Mouse (Mus musculus): ENCODE results near the gene Dlgap3. TPM values are rescaled to one million over a fixed set of nuclear protein-coding genes. Genes with fewer than 3 reads are reported as not detected.
A peak's percentile ranks its signal among the peaks of the same experiment; 100 is the strongest.

Gene Dlgap3
- polyA plus RNA-seq, 1 experiment from 2014 or later: 22.3 TPM

DNA sequence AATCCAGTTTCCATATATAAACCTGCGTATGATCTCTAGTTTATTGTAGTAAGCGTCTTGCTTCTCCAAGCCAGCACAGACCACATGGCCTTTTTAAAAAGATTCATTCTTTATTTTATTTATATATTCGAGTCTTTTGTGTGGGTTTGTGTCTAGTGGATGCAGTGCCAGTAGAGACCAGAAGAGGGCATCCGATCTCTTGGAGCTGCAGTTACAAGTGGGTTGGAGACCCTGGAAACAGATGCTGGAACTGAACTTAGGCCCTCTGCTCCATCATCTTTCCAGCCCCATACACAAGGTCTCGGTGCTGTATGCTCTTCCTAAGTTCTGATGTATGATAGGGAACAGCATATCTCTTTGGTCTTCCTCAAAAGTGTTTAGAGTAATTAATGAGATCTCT lies 13.2 kb upstream of the Dlgap3 start:
- 58% methylated on average over 5 of the region's 5 CpGs for WGBS
- no peak for DNase-seq
- Histone ChIP-seq H3K27ac (replicated peaks; ENCODE audit: low read depth, low read length) (no peak overlapping the region), H3K27me3 (ENCODE audit: control insufficient read depth, insufficient read depth, low read length) (no peaks in the 10 kb centered on the region), H3K9ac (replicated peaks; ENCODE audit: low read length) (no peak overlapping the region), H3K4me1 (ENCODE audit: control insufficient read depth, insufficient read depth, low read length) (no peaks in the 10 kb centered on the region), H3K36me3 (ENCODE audit: control insufficient read depth, insufficient read depth, low read length) (no peaks in the 10 kb centered on the region), H3K4me2 (ENCODE audit: low read length) (no peak overlapping the region), H3K4me3 (replicated peaks; ENCODE audit: low read depth, low read length) (no peak overlapping the region), H3K9me3 (ENCODE audit: control insufficient read depth, low read length) (no peaks in the 10 kb centered on the region)
- no peak for ATAC-seq (ENCODE audit: low FRiP score, low TSS enrichment)

DNA sequence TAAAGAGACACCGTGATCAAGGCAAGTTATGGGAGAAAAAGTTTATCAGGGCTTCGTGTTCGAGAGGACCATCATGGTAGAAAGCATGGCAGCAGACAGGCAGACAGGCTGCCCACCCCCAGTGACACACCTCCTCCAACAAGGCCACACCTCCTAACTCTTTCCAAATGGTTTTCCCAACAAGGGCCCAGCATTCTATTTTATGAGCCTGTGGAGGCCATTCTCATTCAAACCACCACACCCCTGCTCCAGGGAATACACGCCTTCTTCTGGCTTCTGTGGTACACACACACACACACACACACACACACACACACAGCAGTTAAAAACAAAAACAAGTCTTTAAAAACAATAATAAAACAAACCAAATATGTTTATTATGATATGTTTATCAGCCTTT lies 11.3 kb upstream of the Dlgap3 start:
- Histone ChIP-seq H3K4me1 (ENCODE audit: control insufficient read depth, insufficient read depth, low read length) (no peaks in the 10 kb centered on the region), H3K9ac (replicated peaks; ENCODE audit: low read length) (no peak overlapping the region), H3K27ac (replicated peaks; ENCODE audit: low read depth, low read length) (no peak overlapping the region), H3K27me3 (ENCODE audit: control insufficient read depth, insufficient read depth, low read length) (no peaks in the 10 kb centered on the region), H3K4me2 (ENCODE audit: low read length) (no peak overlapping the region), H3K9me3 (ENCODE audit: control insufficient read depth, low read length) (no peaks in the 10 kb centered on the region), H3K36me3 (ENCODE audit: control insufficient read depth, insufficient read depth, low read length) (no peaks in the 10 kb centered on the region), H3K4me3 (replicated peaks; ENCODE audit: low read depth, low read length) (no peak overlapping the region)
- DNase-seq: no peak
- 87% methylated on average over 4 of the region's 4 CpGs for WGBS
- ATAC-seq (ENCODE audit: low FRiP score, low TSS enrichment): no peak

DNA sequence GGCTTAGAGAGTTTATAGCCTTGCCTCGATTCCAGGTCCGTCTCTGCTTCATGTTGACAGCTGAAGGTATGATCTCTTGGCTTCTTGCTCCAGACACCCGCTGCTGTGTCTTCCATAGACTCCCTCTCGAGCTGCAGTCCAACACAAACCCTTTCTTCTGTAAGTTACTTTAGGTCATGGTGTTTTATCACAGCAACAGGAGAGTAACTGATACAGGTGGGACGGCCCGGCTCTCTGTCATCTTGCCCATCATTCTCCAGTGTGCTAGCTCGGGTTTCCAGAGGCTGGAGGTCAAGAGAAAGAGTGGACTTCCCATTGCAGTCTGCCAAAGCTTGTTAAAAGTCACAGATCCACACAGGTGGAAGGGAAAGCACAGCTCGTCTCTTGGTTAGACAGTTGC lies 5.1 kb upstream of the Dlgap3 start:
- 0 out of 2 replicates have a peak, but pooled peaks cover 6% of the 10 kb centered on the region for H3K4me1 ChIP-seq (ENCODE audit: control insufficient read depth, insufficient read depth, low read length)
- H3K4me3 ChIP-seq (replicated peaks; ENCODE audit: low read depth, low read length): no peak overlapping the region
- no peaks in the 10 kb centered on the region for H3K9me3 ChIP-seq (ENCODE audit: control insufficient read depth, low read length)
- WGBS: 71% methylated on average over 8 of the region's 8 CpGs
- no peak overlapping the region for H3K9ac ChIP-seq (replicated peaks; ENCODE audit: low read length)
- DNase-seq (no peak), ATAC-seq (ENCODE audit: low FRiP score, low TSS enrichment) (no peak)
- no peak overlapping the region for H3K27ac ChIP-seq (replicated peaks; ENCODE audit: low read depth, low read length)
- H3K36me3 ChIP-seq (ENCODE audit: control insufficient read depth, insufficient read depth, low read length): no peaks in the 10 kb centered on the region
- no peak overlapping the region for H3K4me2 ChIP-seq (ENCODE audit: low read length)
- peaks cover 4% of the 10 kb centered on the region; the same call in 1 of the 2 replicates for H3K27me3 ChIP-seq (ENCODE audit: control insufficient read depth, insufficient read depth, low read length)

DNA sequence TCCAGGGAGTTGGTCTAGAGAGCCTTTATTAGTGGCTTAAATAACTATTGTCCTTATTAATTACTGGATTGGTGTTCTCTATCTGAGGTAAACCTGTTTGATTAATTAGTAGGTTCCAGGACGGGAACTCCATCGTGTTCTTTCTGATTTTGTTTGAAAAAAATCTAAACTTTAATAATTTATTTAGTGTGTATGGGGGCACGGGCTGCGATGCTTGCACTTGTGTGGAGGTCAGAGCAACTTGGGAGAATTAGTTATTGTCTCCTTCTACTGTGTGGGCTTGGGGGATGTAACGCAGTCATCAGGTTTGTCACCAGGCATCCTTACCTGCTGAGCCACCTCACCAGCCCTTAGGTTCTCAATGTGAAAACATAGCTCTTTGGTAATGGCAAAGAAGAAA lies 1.9 kb upstream of the Dlgap3 start:
- 76% methylated on average over 5 of the region's 5 CpGs for WGBS
- DNase-seq (no peak), ATAC-seq (ENCODE audit: low FRiP score, low TSS enrichment) (no peak)
- no peak overlapping the region for H3K9ac ChIP-seq (replicated peaks; ENCODE audit: low read length)
- no peaks in the 10 kb centered on the region for H3K36me3 ChIP-seq (ENCODE audit: control insufficient read depth, insufficient read depth, low read length)
- H3K27ac ChIP-seq (replicated peaks; ENCODE audit: low read depth, low read length): no peak overlapping the region
- H3K4me3 ChIP-seq (replicated peaks; ENCODE audit: low read depth, low read length): no peak overlapping the region
- no peaks in the 10 kb centered on the region for H3K9me3 ChIP-seq (ENCODE audit: control insufficient read depth, low read length)
- H3K27me3 ChIP-seq (ENCODE audit: control insufficient read depth, insufficient read depth, low read length): peaks cover 4% of the 10 kb centered on the region; the same call in 1 of the 2 replicates
- H3K4me2 ChIP-seq (ENCODE audit: low read length): peak overlapping the region; percentile 97; the same call in 1 of the 2 replicates
- peaks cover 21% of the 10 kb centered on the region for H3K4me1 ChIP-seq (ENCODE audit: control insufficient read depth, insufficient read depth, low read length)

DNA sequence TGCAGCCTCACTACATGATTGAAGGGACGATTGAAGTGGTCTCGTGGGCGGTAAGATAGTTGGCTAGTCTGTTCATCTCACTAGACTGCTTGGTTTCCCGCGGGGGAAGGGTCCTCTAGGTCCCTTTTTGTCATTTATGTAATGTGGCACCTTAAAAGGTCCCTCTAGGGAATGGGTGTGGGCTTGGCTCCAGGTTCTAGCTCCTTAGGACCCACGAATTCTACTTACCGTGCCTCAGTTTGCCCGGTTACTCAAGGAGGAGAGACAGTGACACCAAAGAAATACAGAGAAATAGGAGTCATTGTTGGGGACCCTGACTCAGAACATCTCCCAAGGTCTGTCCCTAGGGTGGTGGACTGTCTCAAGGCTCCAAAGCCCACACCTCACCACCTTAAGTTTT lies 1.3 kb upstream of the Dlgap3 start:
- no peak for DNase-seq
- ATAC-seq (ENCODE audit: low FRiP score, low TSS enrichment): 0 out of 2 replicates have a peak, but pooled peaks have one; percentile 2
- WGBS: 17% methylated on average over 8 of the region's 8 CpGs
- H3K4me1 ChIP-seq (ENCODE audit: control insufficient read depth, insufficient read depth, low read length): peaks cover 27% of the 10 kb centered on the region
- peak overlapping the region; percentile 92 for H3K9ac ChIP-seq (replicated peaks; ENCODE audit: low read length)
- H3K9me3 ChIP-seq (ENCODE audit: control insufficient read depth, low read length): no peaks in the 10 kb centered on the region
- H3K27ac ChIP-seq (replicated peaks; ENCODE audit: low read depth, low read length): peak overlapping the region; percentile 79; the same call in 1 of the 2 replicates
- peak overlapping the region; percentile 86 for H3K4me3 ChIP-seq (replicated peaks; ENCODE audit: low read depth, low read length)
- no peaks in the 10 kb centered on the region for H3K36me3 ChIP-seq (ENCODE audit: control insufficient read depth, insufficient read depth, low read length)
- H3K4me2 ChIP-seq (ENCODE audit: low read length): peak overlapping the region; percentile 97
- peaks cover 4% of the 10 kb centered on the region; the same call in 1 of the 2 replicates for H3K27me3 ChIP-seq (ENCODE audit: control insufficient read depth, insufficient read depth, low read length)

DNA sequence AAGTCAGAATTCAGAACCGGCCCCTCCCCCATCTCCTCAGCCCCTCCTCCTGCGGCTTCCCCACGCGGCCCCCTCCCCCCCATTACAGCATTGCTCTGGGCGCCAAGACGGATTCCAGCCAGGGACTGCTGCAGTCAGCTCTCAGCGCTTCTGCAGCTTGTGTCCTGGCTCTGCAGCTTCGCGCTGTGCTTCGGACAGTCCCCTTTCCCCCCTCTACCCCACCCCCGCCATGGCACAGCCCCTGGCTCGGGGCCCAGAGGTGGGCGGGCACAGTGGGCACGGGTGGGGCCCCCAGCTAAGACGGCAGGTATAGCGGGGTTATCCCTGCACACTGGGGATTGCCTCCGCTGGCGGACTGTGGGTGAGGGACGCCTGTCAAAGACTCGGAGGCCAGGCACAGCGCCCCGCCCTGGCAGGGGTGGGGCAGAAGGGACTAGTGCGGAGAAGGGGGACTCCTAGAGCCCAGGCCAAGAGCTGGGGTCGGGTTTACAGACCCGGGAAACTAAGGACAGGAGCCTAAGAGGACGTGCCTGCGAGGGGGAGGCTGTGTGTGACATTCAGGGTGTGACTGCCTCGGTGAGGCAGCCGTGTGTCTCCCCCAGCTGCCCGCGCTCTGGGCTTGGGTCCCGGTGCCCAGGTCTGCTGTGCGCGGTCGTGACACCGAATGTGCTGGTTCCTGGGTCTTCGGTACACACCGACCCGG lies 642 bp upstream of the Dlgap3 start:
- ATAC-seq (ENCODE audit: low FRiP score, low TSS enrichment): peak; percentile 78
- no peaks in the 10 kb centered on the region for H3K36me3 ChIP-seq (ENCODE audit: control insufficient read depth, insufficient read depth, low read length)
- under 1% methylated on average over 39 of the region's 39 CpGs for WGBS
- peaks cover 33% of the 10 kb centered on the region for H3K4me1 ChIP-seq (ENCODE audit: control insufficient read depth, insufficient read depth, low read length)
- H3K27me3 ChIP-seq (ENCODE audit: control insufficient read depth, insufficient read depth, low read length): peaks cover 4% of the 10 kb centered on the region; the same call in 1 of the 2 replicates
- peak overlapping the region; percentile 86 for H3K4me3 ChIP-seq (replicated peaks; ENCODE audit: low read depth, low read length)
- H3K9ac ChIP-seq (replicated peaks; ENCODE audit: low read length): peak overlapping the region; percentile 92
- H3K27ac ChIP-seq (replicated peaks; ENCODE audit: low read depth, low read length): peak overlapping the region; percentile 79
- H3K4me2 ChIP-seq (ENCODE audit: low read length): peak overlapping the region; percentile 97
- DNase-seq: peak; percentile 81
- no peaks in the 10 kb centered on the region for H3K9me3 ChIP-seq (ENCODE audit: control insufficient read depth, low read length)

DNA sequence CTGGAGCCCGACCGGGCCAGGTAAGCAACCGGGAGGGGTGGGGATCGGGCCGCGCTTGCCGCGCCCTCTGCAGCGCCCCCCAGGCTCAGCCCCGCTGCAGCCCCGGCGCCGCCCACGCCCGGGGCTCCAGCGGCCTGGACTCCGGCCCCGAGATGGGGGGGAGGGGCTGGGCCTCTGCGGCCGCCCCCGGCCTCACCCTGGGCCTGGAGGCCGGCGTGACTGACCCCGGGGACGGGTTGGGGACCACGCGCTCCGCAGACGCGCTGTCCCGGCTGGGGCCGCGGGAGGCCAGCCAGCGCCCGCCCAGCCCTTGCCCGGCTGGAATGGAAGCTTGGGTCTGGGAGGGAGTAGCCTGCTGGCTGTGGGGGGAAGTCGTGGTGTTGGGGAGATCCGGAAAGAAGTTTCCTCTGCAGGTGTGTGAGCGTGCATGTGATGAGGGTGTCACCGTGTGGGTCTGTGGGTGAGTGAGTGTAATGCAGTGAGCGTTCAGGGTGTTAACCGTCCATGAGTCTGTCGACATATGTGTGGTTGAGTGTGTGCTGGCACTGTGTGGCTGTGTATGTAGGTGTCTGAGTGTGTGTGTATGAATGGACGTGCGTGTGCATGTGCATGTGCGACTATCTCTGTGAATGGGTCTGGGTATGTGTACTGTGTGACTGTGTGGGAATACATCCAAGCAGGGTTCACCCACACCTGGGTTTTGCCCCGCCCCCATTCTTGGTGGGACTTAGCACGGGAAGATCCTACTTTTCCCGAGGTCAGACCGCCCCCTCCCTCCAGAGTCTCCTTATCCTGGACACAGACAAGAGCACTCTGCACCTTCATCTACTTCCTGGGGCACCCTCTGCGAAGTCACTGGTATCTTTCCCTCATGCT lies 580 bp downstream of the Dlgap3 start:
- no peaks in the 10 kb centered on the region for H3K36me3 ChIP-seq (ENCODE audit: control insufficient read depth, insufficient read depth, low read length)
- H3K4me1 ChIP-seq (ENCODE audit: control insufficient read depth, insufficient read depth, low read length): peaks cover 36% of the 10 kb centered on the region
- H3K27ac ChIP-seq (replicated peaks; ENCODE audit: low read depth, low read length): peak overlapping the region; percentile 79
- H3K9me3 ChIP-seq (ENCODE audit: control insufficient read depth, low read length): no peaks in the 10 kb centered on the region
- WGBS: 2% methylated on average over 51 of the region's 51 CpGs
- peak overlapping the region; percentile 86 for H3K4me3 ChIP-seq (replicated peaks; ENCODE audit: low read depth, low read length)
- H3K9ac ChIP-seq (replicated peaks; ENCODE audit: low read length): peak overlapping the region; percentile 92
- H3K27me3 ChIP-seq (ENCODE audit: control insufficient read depth, insufficient read depth, low read length): peaks cover 4% of the 10 kb centered on the region; the same call in 1 of the 2 replicates
- peak overlapping the region; percentile 97 for H3K4me2 ChIP-seq (ENCODE audit: low read length)
- ATAC-seq (ENCODE audit: low FRiP score, low TSS enrichment) (peak; percentile 49), DNase-seq (no peak)

DNA sequence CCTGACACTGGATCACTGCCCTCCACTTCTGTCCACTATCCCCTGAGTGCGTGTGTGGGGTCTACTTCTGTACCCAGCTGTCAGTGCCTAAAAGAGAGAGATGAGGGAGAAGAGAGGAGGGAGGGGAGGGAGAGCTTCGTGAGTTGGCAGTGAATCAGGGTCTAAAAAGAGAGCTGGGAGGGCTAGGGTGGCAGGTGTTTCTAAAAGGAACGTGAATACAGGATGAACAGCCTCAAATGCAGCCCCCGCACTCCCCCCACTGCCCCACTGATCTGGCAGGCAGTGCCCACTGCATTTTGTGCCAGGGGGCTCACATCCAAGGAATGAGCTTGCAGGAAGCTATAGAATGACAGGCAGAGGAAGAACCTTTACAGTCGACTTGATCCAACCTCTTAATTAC lies 1.9 kb downstream of the Dlgap3 start:
- H3K9me3 ChIP-seq (ENCODE audit: control insufficient read depth, low read length): no peaks in the 10 kb centered on the region
- no peak overlapping the region for H3K4me3 ChIP-seq (replicated peaks; ENCODE audit: low read depth, low read length)
- peaks cover 36% of the 10 kb centered on the region for H3K4me1 ChIP-seq (ENCODE audit: control insufficient read depth, insufficient read depth, low read length)
- H3K27ac ChIP-seq (replicated peaks; ENCODE audit: low read depth, low read length): no peak overlapping the region
- H3K27me3 ChIP-seq (ENCODE audit: control insufficient read depth, insufficient read depth, low read length): peaks cover 4% of the 10 kb centered on the region; the same call in 1 of the 2 replicates
- ATAC-seq (ENCODE audit: low FRiP score, low TSS enrichment) (no peak), DNase-seq (no peak)
- H3K4me2 ChIP-seq (ENCODE audit: low read length): peak overlapping the region; percentile 97
- WGBS: 29% methylated on average over 5 of the region's 5 CpGs
- no peak overlapping the region for H3K9ac ChIP-seq (replicated peaks; ENCODE audit: low read length)
- no peaks in the 10 kb centered on the region for H3K36me3 ChIP-seq (ENCODE audit: control insufficient read depth, insufficient read depth, low read length)

All from midbrain, embryonic 14.5 days (tissue).